Mouse (Mus musculus): ENCODE results near the gene Xkr8. TPM values are rescaled to one million over a fixed set of nuclear protein-coding genes. Genes with fewer than 3 reads are reported as not detected.
"Not testable (repeated sequence)": the region's sequence is repeated elsewhere in the genome, so short reads cannot be mapped to it uniquely, and the experiment has no call there.

Xkr8 gene
- 4.4 and 7.5 TPM in 2 replicates for polyA plus RNA-seq (2015; fragmentation: Nextera tagmentation; extraction: Ambion mirVana)

DNA sequence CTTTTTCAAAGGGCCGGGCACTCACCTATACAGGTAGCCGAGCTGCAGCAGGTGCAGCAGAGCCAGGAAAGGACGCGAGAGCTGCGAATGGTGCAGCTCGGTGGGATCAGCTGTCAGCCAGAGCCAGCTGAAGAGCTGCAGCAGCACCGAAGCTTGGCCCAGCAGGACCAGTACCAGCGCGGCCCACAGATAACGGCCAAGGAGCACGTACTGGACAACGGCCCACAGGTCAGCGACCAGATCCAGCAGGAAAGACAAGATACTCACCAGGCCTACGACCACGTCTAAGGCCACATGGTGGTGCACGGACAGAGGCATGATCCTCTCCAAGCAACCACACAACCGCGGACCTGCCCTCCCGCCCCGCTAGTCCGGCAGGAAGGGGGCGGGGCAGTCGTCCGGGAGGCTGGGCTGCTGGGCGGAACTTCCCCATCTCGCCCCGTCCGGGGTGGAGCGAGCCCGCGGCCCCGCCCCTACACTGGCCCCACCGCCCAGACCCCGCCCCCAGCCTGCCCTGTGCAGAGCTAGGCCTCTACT is at the start of gene Xkr8:
Gene Xkr8, minus strand, starts transcription at position 399 of the 537 bp plus-strand sequence.
- Histone ChIP-seq H3K9ac (peak within 1 kb of the TSS; percentile 64), H3K9me3 (replicated peaks) (no peaks in the 10 kb centered on the region), H3K4me3 (replicated peaks) (peak within 1 kb of the TSS; percentile 66), H3K27me3 (no peaks in the 10 kb centered on the region), H3K36me3 (peaks cover 6% of the 10 kb centered on the region; the same call in 1 of the 2 replicates), H3K27ac (peak within 1 kb of the TSS; percentile 37), H3K4me2 (peak within 1 kb of the TSS; percentile 93), H3K4me1 (peaks cover 10% of the 10 kb centered on the region)
- ATAC-seq (replicated peaks; ENCODE audit: low FRiP score) = peak; percentile 97
- 2% methylated on average over 34 of the region's 34 CpGs for WGBS

DNA sequence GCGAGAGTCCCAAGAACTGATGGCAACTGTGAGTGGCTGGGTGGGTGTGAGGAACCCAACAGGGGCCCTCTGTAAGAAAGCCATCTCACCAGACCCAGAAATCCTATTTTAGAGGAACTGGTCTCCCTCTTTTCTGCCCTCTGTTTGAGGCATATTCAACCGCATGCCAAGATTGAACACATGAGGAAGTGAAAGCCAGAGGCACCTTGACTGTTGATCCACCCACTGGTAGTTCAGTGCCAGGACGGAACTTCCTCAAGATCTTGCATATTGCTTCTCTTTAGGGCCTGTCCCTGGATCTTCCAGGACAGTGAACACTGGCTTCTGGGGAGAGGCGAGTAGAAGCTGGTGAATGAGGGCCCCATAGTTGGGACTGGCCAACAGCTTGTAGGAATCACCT is 47.9 kb upstream of the Xkr8 start:
- ATAC-seq (replicated peaks; ENCODE audit: low FRiP score) = no peak
- Histone ChIP-seq H3K27ac (no peak overlapping the region), H3K9ac (no peak overlapping the region), H3K36me3 (peaks cover 45% of the 10 kb centered on the region), H3K4me3 (replicated peaks) (no peak overlapping the region), H3K4me1 (no peaks in the 10 kb centered on the region), H3K27me3 (no peaks in the 10 kb centered on the region), H3K9me3 (replicated peaks) (no peaks in the 10 kb centered on the region), H3K4me2 (no peak overlapping the region)
- WGBS = 88% methylated on average over 4 of the region's 4 CpGs

DNA sequence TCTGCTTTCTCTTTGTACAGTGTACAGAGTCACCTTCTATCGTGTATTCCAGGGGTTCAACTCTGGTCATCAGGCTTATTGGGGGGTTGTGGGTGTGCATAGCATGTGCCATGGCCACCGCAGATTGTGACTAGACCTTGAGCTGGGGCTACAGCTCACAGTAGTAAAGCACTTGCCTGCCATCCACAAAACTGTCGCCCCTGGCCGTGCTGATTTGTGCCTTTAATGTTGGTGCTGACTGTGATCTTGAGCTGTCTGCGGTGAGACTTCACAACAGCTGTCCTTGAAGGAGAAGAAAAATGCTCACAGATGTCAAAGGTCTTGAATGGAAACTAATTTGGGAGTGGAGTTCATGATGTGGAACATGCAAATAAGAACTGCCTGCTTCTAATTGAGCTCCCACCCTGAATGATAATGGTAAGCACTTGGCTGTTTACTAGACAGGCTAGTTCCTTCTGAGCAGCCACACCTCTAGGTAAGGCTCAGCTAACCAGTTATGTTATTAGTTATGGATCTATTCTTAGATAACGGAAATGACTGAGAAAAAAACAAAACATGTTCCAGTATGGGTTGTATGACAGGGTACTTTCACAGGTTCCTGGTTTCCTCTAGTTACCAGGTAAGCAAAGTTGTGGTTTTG is 46.3 kb upstream of the Xkr8 start:
- Histone ChIP-seq H3K9me3 (replicated peaks) (no peaks in the 10 kb centered on the region), H3K4me1 (no peaks in the 10 kb centered on the region), H3K9ac (no peak overlapping the region), H3K27ac (no peak overlapping the region), H3K27me3 (no peaks in the 10 kb centered on the region), H3K36me3 (peaks cover 61% of the 10 kb centered on the region), H3K4me2 (no peak overlapping the region), H3K4me3 (replicated peaks) (no peak overlapping the region)
- 81% methylated on average over 6 of the region's 6 CpGs for WGBS
- ATAC-seq (replicated peaks; ENCODE audit: low FRiP score) = no peak

DNA sequence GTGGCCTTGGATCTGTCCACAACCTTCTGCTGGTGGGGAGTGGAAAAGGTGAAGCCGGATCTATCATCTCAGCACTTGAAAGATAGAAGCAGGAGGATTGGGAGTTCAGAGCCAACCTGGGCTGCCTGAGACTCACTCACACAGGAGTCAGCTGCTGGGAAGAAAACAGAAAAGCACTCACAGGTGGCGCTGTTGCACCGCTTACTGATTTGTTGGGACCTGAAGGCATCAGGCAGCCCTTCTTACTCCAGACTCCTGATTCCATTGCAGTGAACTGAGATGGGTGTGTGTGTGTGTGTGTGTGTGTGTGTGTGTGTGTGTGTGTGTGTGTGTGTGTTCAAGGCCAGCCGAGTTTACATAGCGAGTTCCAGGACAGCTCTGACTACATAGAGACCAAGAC is 44.4 kb upstream of the Xkr8 start:
- no peak for ATAC-seq (replicated peaks; ENCODE audit: low FRiP score)
- Histone ChIP-seq H3K4me2 (no peak overlapping the region), H3K36me3 (peaks cover 81% of the 10 kb centered on the region), H3K27ac (no peak overlapping the region), H3K9me3 (replicated peaks) (no peaks in the 10 kb centered on the region), H3K9ac (no peak overlapping the region), H3K27me3 (no peaks in the 10 kb centered on the region), H3K4me1 (no peaks in the 10 kb centered on the region), H3K4me3 (replicated peaks) (no peak overlapping the region)
- WGBS = 88% methylated on average over 5 of the region's 5 CpGs

DNA sequence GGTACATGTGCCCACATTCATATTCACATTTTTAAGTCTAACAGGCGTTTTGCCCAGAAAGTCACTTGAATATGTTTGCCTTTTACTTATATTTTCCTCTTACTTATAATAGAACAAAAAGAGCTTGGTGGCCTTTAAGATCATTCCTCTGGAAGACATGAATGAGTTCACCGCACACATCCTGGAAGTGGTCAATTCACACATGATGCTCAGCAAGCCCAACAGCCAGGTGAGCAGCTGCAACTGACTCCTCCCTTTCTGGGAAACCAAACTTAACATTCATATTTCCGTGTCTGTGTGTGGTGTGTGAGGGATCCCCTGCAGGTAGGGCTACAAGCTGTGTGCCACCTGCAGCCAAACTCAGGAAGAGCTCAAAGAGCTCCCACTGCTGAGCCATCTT is 42.6 kb upstream of the Xkr8 start:
- no peak overlapping the region for H3K4me3 ChIP-seq (replicated peaks)
- H3K27me3 ChIP-seq = no peaks in the 10 kb centered on the region
- no peak for ATAC-seq (replicated peaks; ENCODE audit: low FRiP score)
- no peaks in the 10 kb centered on the region for H3K4me1 ChIP-seq
- peaks cover 99% of the 10 kb centered on the region for H3K36me3 ChIP-seq
- H3K27ac ChIP-seq = no peak overlapping the region
- H3K9ac ChIP-seq = no peak overlapping the region
- H3K9me3 ChIP-seq (replicated peaks) = no peaks in the 10 kb centered on the region
- no peak overlapping the region for H3K4me2 ChIP-seq
- 85% methylated on average over 3 of the region's 3 CpGs for WGBS

DNA sequence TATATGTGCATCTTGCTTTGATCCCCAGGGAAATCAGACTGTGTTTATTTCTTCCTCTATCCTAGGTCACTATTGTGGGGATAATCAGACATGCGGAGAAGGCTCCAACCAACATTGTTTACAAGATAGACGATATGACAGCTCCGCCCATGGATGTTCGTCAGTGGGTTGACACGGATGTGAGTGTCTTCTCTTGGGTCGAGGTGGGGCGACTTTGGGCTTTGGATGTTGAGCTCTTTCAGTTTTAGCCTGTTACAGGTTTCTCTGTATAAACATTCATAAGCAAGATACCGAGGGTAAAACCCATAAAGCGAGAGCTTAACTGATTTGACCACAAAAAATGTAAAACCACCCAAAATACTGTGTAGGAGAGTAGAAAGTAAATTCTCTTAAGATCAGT is 39.4 kb upstream of the Xkr8 start:
- H3K36me3 ChIP-seq = peaks cover 68% of the 10 kb centered on the region
- no peak overlapping the region for H3K4me3 ChIP-seq (replicated peaks)
- no peak overlapping the region for H3K9ac ChIP-seq
- no peaks in the 10 kb centered on the region for H3K27me3 ChIP-seq
- peaks cover 9% of the 10 kb centered on the region for H3K4me1 ChIP-seq
- WGBS = 89% methylated on average over 9 of the region's 9 CpGs
- H3K9me3 ChIP-seq (replicated peaks) = no peaks in the 10 kb centered on the region
- ATAC-seq (replicated peaks; ENCODE audit: low FRiP score) = no peak
- no peak overlapping the region for H3K4me2 ChIP-seq
- no peak overlapping the region for H3K27ac ChIP-seq

DNA sequence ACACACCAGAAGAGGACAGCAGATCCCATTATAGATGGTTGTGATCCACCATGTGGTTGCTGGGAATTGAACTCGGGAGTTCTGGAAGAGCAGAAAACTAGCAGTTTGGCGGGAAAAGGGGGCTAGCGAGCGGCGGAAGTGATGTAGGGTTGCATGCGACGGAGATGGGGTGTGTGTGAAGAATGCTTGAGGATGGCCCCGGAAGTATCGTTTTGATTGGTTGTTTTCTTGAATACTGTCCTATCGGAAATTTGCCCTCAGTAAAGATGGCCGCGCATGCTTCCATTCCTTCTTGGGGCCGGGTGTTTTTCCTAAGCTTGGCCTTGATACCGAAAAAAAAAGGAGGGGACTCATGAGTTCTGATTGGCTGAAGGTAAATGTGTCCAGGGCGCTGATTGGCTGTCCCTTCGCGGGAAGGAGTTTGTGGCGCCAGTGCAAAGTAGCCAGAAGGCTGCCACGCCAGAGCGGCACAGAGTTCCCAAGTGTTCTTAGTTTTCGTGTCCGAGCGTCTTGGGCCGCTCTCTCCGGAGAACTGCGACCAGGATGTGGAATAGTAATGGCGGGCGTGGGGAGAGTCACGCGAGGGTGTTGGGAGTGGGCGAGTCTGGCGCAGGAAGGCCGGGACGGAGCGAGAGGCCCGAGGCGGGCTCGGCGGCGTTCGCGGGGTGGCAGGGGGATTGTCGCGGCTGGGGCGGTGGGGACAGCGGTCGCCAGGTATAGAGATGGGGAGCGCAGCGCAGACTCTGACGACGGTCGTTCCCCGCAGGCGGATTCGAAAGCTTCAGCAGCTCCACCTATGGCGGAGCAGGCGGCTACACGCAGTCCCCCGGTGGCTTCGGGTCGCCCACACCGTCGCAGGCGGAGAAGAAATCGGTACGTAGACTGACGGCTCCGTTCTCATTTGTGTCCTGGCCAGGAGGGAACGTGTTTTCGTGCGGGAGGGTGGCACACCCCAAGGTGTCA is 35.8 kb upstream of the Xkr8 start, which contains the start of gene Rpa2:
Gene Rpa2, plus strand, starts transcription at position 419 of the 963 bp plus-strand sequence.
- peaks cover 33% of the 10 kb centered on the region for H3K36me3 ChIP-seq
- WGBS = under 1% methylated on average over 71 of the region's 71 CpGs
- peak; percentile 95 for ATAC-seq (replicated peaks; ENCODE audit: low FRiP score)

DNA sequence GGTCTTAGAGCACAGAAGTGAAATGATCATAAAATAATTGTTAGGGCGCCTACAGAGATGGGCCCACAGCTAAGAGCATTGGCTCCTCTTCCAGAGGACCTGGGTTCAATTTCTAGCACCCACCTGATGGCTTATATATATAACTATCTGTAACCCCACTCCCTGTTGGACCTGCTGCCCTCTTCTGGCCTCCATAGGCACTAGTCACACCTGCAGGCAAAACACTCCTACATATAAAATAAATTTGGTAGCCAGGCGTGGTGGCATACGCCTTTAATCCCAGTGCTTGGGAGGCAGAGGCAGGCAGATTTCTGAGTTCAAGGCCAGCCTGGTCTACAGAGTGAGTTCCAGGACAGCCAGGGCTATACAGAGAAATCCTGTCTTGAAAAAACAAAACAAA is 30.8 kb upstream of the Xkr8 start:
- H3K4me2 ChIP-seq; H3K36me3 ChIP-seq; H3K4me3 ChIP-seq (replicated peaks); H3K27ac ChIP-seq; H3K27me3 ChIP-seq; ATAC-seq (replicated peaks; ENCODE audit: low FRiP score); H3K9me3 ChIP-seq (replicated peaks); H3K4me1 ChIP-seq; H3K9ac ChIP-seq: not testable (repeated sequence)
- WGBS = 87% methylated on average over 3 of the region's 3 CpGs

More for the DNA sequence above, 35.8 kb upstream of the Xkr8 start, which contains the start of gene Rpa2:
- H3K4me3 ChIP-seq (replicated peaks) = peak within 1 kb of the TSS; percentile 71
- H3K27me3 ChIP-seq = no peaks in the 10 kb centered on the region
- peak within 1 kb of the TSS; percentile 76 for H3K4me2 ChIP-seq
- H3K27ac ChIP-seq = peak within 1 kb of the TSS; percentile 69
- H3K4me1 ChIP-seq = peaks cover 9% of the 10 kb centered on the region
- peak within 1 kb of the TSS; percentile 73 for H3K9ac ChIP-seq
- no peaks in the 10 kb centered on the region for H3K9me3 ChIP-seq (replicated peaks)

DNA sequence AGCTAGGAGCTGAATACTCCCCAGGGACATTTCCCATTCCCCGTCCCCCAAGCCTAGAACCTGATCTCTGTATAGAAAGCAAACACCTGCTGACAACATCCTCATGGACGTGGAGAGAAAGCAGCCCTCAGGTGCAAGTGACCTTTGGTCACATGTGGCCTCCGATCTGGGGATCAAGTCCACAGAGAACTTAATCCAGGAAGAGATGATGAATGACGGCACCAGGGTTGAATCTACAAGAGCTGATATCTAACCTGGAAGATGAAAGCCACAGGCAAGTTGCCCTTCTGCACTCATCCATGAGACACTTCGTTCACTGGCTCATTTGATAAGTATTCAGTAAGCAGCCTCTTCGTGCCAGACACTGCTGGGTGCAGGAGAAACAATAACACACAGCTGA is 30.3 kb upstream of the Xkr8 start:
- Histone ChIP-seq H3K4me2 (no peak overlapping the region), H3K4me1 (peaks cover 3% of the 10 kb centered on the region; the same call in 1 of the 2 replicates), H3K27ac (no peak overlapping the region), H3K36me3 (no peaks in the 10 kb centered on the region), H3K9me3 (replicated peaks) (no peaks in the 10 kb centered on the region), H3K9ac (no peak overlapping the region), H3K4me3 (replicated peaks) (no peak overlapping the region), H3K27me3 (peaks cover 4% of the 10 kb centered on the region)
- ATAC-seq (replicated peaks; ENCODE audit: low FRiP score) = no peak
- WGBS = 64% methylated on average over 6 of the region's 6 CpGs

DNA sequence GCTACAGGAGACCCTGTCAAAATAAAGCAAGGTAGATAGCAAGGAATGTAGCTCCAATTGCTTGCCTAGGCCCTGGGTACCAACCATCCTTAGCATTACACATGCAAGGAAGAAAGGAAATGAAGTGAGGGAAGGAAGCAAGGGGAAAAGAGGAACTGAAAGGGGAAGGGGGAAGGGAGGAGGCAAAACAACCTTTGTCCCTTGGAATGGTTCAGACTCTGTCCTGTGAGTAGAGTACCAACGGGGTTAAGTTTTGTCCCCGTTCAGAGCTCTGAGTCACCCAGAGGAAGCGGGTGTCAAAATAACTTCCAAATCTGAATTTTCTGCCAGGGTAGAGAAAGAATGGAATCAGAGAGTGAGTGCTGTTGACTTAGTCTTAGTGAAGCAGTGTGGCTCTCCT is 27.9 kb upstream of the Xkr8 start:
- H3K4me2 ChIP-seq = no peak overlapping the region
- H3K27me3 ChIP-seq = peaks cover 14% of the 10 kb centered on the region
- no peaks in the 10 kb centered on the region for H3K36me3 ChIP-seq
- no peak overlapping the region for H3K27ac ChIP-seq
- H3K9me3 ChIP-seq (replicated peaks) = no peaks in the 10 kb centered on the region
- H3K9ac ChIP-seq = no peak overlapping the region
- ATAC-seq (replicated peaks; ENCODE audit: low FRiP score) = no peak
- WGBS = 56% methylated on average over 3 of the region's 3 CpGs
- no peak overlapping the region for H3K4me3 ChIP-seq (replicated peaks)
- H3K4me1 ChIP-seq = peaks cover 17% of the 10 kb centered on the region

DNA sequence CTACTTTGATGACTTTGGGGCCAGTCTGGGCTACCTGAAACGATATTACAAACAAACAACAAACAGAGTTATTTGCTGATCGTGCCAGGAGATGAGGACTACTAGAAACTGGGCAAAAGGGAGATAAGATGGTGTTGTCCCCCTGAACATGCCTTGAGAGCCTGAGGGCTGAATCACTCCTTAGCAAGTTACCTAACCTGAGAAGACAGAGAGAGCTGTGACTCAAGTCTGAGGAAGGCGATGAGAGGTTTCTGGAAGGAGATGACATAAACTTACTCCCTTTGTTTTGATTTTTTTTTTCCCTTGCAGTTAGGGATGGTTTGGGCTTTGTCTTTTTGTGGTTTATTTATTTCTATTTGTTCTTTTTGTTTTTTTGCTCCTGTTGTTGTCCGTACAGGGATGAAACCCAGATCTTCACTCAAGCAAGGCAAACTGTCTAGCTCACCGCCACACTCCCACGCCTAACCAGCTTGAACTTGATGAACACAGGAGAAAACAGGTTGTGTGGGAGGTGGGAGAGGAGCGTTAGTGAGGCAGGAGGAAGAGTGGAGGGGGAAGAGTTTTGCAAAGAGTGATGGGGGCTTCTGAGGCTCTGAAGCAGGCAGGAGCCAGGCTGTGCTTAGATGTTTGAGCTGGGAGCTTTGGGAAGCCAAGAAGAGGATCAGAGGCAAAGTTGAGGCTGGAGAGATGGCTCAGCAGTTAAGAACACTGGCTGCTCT is 25.4 kb upstream of the Xkr8 start:
- no peak for ATAC-seq (replicated peaks; ENCODE audit: low FRiP score)
- Histone ChIP-seq H3K4me1 (peaks cover 17% of the 10 kb centered on the region), H3K27ac (0 out of 2 replicates have a peak overlapping the region, but pooled peaks have one; percentile 27), H3K36me3 (no peaks in the 10 kb centered on the region), H3K27me3 (peaks cover 14% of the 10 kb centered on the region), H3K4me2 (peak overlapping the region; percentile 94), H3K9me3 (replicated peaks) (no peaks in the 10 kb centered on the region), H3K9ac (no peak overlapping the region), H3K4me3 (replicated peaks) (no peak overlapping the region)
- WGBS = 51% methylated on average over 7 of the region's 7 CpGs
